Mouse (Mus musculus) mouse embryonic stem cell (cell line): ENCODE measurements around the gene Sucnr1.

Source experiments
- in situ Hi-C, 2 experiments: fragments of 300-500 bp; cut with MboI; formaldehyde crosslinking; loops; 1 replicate in 1 of 2; 3 replicates in 1 of 2; pipeline ENCODE4 v1.14.3; 2019 to 2020; ENCODE audit warnings: low sequenced_read_pairs in 2 of 2, low pct_unique_long_range_greater_than_20kb in 1 of 2, mixed read lengths in 1 of 2; ENCODE audit not compliant: unreplicated experiment in 1 of 2

Gene Sucnr1

GRCm38 (mm10) chr3:60107736-60108135 lies 26.1 kb downstream of the Sucnr1 start:
- in situ Hi-C loops = loop anchor here in 1 of 2 experiments (25.0 kb wide), 1 partner anchor 245 kb away; the partner anchor contains the start of gene Gm8298

GRCm38 (mm10) chr3:60108815-60109214 lies 27.1 kb downstream of the Sucnr1 start:
- in situ Hi-C loops = loop anchor here in 1 of 2 experiments (25.0 kb wide), 1 partner anchor 247 kb away; the partner anchor contains the start of gene Gm8298

DNA sequence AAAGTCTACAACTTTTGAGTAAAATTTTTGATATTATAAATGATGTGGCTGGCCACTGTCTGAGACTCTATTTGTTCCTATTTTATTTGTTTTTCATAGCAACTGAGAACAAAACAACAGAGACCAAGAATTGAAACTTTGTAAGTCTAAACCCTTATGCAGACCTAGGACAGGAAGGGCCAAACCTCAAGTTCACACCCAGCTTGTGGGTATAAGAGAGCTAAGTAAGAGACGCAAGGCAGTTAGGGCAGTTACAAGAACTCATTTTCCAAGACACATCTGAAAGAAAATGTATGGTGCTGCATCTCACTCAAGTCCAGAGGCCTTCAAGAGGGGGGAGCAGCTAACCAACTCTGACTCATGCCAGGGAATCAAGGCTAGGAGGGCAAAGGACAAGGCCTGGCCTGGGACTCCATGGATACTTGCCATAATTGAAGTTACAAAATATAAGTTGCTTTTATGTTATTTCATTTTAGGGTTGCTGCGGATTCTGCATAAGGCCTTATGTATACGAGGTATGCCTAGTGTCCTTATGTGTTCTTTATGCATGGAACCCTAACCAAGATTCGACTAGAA lies 29.6 kb downstream of the Sucnr1 start:
- in situ Hi-C loops = loop anchor here in 1 of 2 experiments (25.0 kb wide), 1 partner anchor 249 kb away; the partner anchor contains the start of gene Gm8298

DNA sequence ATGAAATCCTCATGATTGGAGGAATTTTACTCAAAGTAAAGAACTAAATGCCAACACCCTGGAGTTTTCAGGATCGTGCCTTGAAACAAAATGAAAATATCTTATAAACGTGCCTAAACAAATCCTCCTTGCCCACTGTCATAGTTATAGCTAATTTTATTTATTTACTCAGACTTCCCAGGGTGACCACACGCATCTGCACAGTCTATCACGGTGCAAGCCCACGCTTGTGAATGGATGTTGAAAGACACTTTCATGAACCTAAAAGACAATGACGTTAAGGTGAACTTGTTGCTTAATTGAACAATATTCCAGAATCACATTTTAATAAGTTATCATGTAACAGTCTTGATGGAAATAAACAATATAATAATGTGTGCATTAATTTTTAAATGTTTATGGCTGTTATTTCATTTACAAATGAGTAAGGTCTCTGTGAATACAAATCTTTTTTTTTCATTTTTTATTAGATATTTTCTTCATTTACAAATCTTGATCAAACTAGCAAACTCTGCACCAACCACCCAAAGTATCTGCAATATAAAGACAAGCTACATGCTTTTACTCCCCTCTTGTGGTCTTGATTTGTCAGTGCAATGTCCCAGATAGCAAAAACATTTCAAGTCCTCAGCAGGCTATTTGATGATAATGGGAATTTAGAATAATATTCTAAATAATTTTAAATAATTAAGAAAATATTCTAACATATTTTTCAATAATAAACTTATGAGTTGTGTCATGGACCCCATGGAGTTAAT lies 30.4 kb downstream of the Sucnr1 start:
- in situ Hi-C loops = loop anchor here in 1 of 2 experiments (25.0 kb wide), 1 partner anchor 250 kb away; the partner anchor contains the start of gene Gm8298

DNA sequence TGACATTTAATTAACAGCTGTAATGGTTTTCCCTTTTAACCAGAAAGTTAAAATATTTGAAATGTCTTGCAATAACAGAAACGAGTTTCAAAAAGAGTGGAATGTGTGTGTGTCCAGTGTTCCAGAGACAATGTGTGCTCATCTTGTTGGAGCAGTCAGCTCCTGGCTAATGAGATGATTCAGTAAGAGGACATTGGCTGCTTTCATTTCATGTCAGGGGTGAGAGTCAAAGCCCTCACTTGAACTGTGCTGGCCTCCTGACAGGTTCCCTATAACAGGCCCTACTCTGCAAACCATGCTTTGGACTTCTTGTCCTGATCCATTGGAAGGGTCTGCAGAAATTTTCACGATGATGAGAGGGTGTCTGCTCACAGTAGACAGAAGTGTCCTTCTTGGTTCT lies 32.9 kb downstream of the Sucnr1 start:
- in situ Hi-C loops = loop anchor here in 1 of 2 experiments (25.0 kb wide), 1 partner anchor 252 kb away; the partner anchor contains the start of gene Gm8298

DNA sequence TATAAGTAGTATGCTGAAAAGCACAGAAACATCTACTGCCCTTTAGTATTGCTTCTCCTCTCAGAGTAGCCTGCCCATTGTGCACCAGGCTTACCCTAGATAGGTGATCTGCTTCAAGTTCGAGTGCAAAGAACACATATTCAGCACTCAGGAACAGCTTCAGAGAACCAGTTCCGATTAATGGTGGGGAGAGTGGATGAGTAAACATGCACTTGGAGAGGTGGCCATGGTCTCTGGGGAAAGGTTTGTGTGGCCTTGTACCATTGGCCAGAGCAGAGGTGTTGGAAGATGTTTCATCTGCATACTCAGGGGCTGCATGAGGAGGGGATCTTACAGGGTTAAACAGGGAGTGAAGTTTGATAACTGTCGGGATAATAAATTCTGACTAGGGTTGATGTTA lies 39.8 kb downstream of the Sucnr1 start:
- in situ Hi-C loops = loop anchor here in 1 of 2 experiments (25.0 kb wide), 1 partner anchor 259 kb away; the partner anchor contains the start of gene Gm8298

- in situ Hi-C loops = loop anchor here in 1 of 2 experiments (25.0 kb wide), 1 partner anchor 262 kb away; the partner anchor contains the start of gene Gm8298
Measured at GRCm38 (mm10) chr3:60123859-60124794, 42.5 kb downstream of the Sucnr1 start.

GRCm38 (mm10) chr3:60126564-60126963 lies 44.9 kb downstream of the Sucnr1 start:
- in situ Hi-C loops = no loop called here

GRCm38 (mm10) chr3:60128282-60128681 lies 46.6 kb downstream of the Sucnr1 start:
- in situ Hi-C loops = no loop called here

DNA sequence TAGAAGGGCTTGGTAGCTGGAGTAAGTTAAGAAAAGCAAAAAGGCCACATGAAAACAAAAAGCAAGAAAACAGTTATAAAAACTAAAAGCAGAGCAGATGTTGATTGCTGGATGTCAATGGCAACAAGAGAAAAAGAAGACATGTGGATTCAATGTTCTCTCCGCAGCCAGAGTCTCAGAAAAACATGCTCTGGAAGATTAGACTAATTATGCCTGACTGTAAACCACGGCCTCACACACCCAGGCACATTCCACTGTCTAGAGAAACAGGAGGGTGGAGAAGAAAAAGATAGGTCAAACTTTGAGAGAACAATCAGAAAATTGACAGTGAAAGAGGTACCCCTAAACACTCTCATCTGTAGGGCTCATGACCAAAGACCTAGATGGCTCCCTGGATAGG lies 54.1 kb downstream of the Sucnr1 start:
- in situ Hi-C loops = no loop called here
